Mouse (Mus musculus) small intestine, adult 2 months (tissue): ENCODE measurements around the gene Mrto4.

Experiments used
- CTCF ChIP-seq: fragments of 200-500 bp; IDR thresholded peaks from 2 replicates; pipeline ENCODE4 v1.5.1; 2012; ENCODE audit warnings: low read depth, mild to moderate bottlenecking, control low read depth, inconsistent platforms, low read length, moderate library complexity, mixed read lengths; ENCODE audit not compliant: insufficient replicate concordance, insufficient read length; ENCODE audit errors: extremely low read depth
- POLR2A ChIP-seq: fragments of 200-500 bp; IDR thresholded peaks from 2 replicates; pipeline ENCODE4 v1.6.1; 2012; ENCODE audit warnings: low read depth, mild to moderate bottlenecking, control low read depth, inconsistent platforms, low read length, moderate library complexity

- TF ChIP-seq CTCF = no peak
- no peak for TF ChIP-seq POLR2A
These were observed 20.8 kb upstream of the Mrto4 start for GRCm38 (mm10) chr4:139373130-139373529.
